Mouse (Mus musculus): ENCODE results near the gene Il25. TPM values are rescaled to one million over a fixed set of nuclear protein-coding genes. Genes with fewer than 3 reads are reported as not detected.
A peak's percentile ranks its signal among the peaks of the same experiment; 100 is the strongest.

Gene Il25
- total RNA-seq, 2 experiments from 2014 or later, result not detected

GRCm38 (mm10) chr14:54935904-54936830, 3.7 kb downstream of the Il25 start, which contains the start of gene Cmtm5:
Gene Cmtm5 (plus strand): TSS chr14:54936261.
- peak within 1 kb of the TSS; percentile 95 for H3K27ac ChIP-seq
- H3K4me3 ChIP-seq, result peak within 1 kb of the TSS; percentile 53
- DNase-seq (ENCODE audit: low spot score in 2 of 2), result peak; percentile 64 to 88
- peak; percentile 64 for TF ChIP-seq CTCF (conservative IDR thresholded peaks at IDR 0.05)

- TF ChIP-seq CTCF (conservative IDR thresholded peaks at IDR 0.05), result no peak
- Histone ChIP-seq H3K4me3 (peak overlapping the region; percentile 53), H3K27ac (peak overlapping the region; percentile 95)
- DNase-seq (ENCODE audit: low spot score in 2 of 2), result no peak
Measured at GRCm38 (mm10) chr14:54936831-54937160, 4.3 kb downstream of the Il25 start.

GRCm38 (mm10) chr14:54937361-54938182, 5.1 kb downstream of the Il25 start:
- Histone ChIP-seq H3K4me3 (peak overlapping the region; percentile 51), H3K27ac (peak overlapping the region; percentile 80)
- TF ChIP-seq CTCF (conservative IDR thresholded peaks at IDR 0.05), result no peak
- DNase-seq (ENCODE audit: low spot score in 2 of 2), result no peak

GRCm38 (mm10) chr14:54938431-54939219, 6.1 kb downstream of the Il25 start:
- no peak for DNase-seq (ENCODE audit: low spot score in 2 of 2)
- H3K27ac ChIP-seq, result peak overlapping the region; percentile 80; the same call in 1 of the 2 replicates
- no peak overlapping the region; the same call in 1 of the 2 replicates for H3K4me3 ChIP-seq
- TF ChIP-seq CTCF (conservative IDR thresholded peaks at IDR 0.05), result no peak

- Histone ChIP-seq H3K4me3 (no peak overlapping the region), H3K27ac (no peak overlapping the region)
- peak; percentile 94 for TF ChIP-seq CTCF (conservative IDR thresholded peaks at IDR 0.05)
- peak; percentile 54 to 77 for DNase-seq (ENCODE audit: low spot score in 2 of 2)
Measured at GRCm38 (mm10) chr14:54939434-54940175, 7.1 kb downstream of the Il25 start.

- no peak overlapping the region for H3K4me3 ChIP-seq
- no peak overlapping the region for H3K27ac ChIP-seq
- DNase-seq (ENCODE audit: low spot score in 2 of 2), result no peak
- no peak for TF ChIP-seq CTCF (conservative IDR thresholded peaks at IDR 0.05)
Measured at GRCm38 (mm10) chr14:54940176-54940530, 7.7 kb downstream of the Il25 start.

- TF ChIP-seq CTCF (conservative IDR thresholded peaks at IDR 0.05), result no peak
- Histone ChIP-seq H3K27ac (no peak overlapping the region), H3K4me3 (no peak overlapping the region)
- no peak for DNase-seq (ENCODE audit: low spot score in 2 of 2)
Measured at GRCm38 (mm10) chr14:54941024-54941978, 8.8 kb downstream of the Il25 start.

- no peak for DNase-seq (ENCODE audit: low spot score in 2 of 2)
- H3K27ac ChIP-seq, result no peak overlapping the region
- no peak overlapping the region for H3K4me3 ChIP-seq
- no peak for TF ChIP-seq CTCF (conservative IDR thresholded peaks at IDR 0.05)
Measured at GRCm38 (mm10) chr14:54942479-54942878, 10.0 kb downstream of the Il25 start.

GRCm38 (mm10) chr14:54943971-54944370, 11.5 kb downstream of the Il25 start:
- H3K27ac ChIP-seq, result no peak overlapping the region
- no peak overlapping the region for H3K4me3 ChIP-seq
- no peak for TF ChIP-seq CTCF (conservative IDR thresholded peaks at IDR 0.05)
- no peak for DNase-seq (ENCODE audit: low spot score in 2 of 2)

- no peak for TF ChIP-seq CTCF (conservative IDR thresholded peaks at IDR 0.05)
- Histone ChIP-seq H3K27ac (no peak overlapping the region), H3K4me3 (no peak overlapping the region)
- no peak for DNase-seq (ENCODE audit: low spot score in 2 of 2)
Measured at GRCm38 (mm10) chr14:54944939-54945338, 12.4 kb downstream of the Il25 start.

All from layer of hippocampus, adult 2 months (tissue).